Mouse (Mus musculus) kidney, embryonic 15.5 days (tissue): ENCODE results near the gene Iqcf3. TPM values are rescaled to one million over a fixed set of nuclear protein-coding genes. Genes with fewer than 3 reads are reported as not detected.

Experiments
- ATAC-seq: fragments of 200-750 bp; cut with Nextera tagmentation; replicated peaks from 2 replicates; pipeline ENCODE4 v1.8.0; 2017; ENCODE audit warnings: moderate TSS enrichment; ENCODE audit not compliant: low FRiP score
- H3K27ac ChIP-seq: fragments of 300-500 bp; sonication (generic); 2 replicates; pipeline ENCODE4 v1.5.1; 2015; ENCODE audit warnings: mild to moderate bottlenecking, inconsistent platforms
- H3K27me3 ChIP-seq: fragments of 300-500 bp; sonication (generic); 2 replicates; pipeline ENCODE4 v1.6.1; 2015; ENCODE audit warnings: inconsistent platforms
- H3K36me3 ChIP-seq: fragments of 300-500 bp; sonication (generic); 2 replicates; pipeline ENCODE4 v1.6.1; 2015; ENCODE audit warnings: inconsistent platforms
- H3K4me1 ChIP-seq: fragments of 300-500 bp; sonication (generic); 2 replicates; pipeline ENCODE4 v1.6.1; 2015; ENCODE audit warnings: inconsistent platforms
- H3K4me2 ChIP-seq: fragments of 300-500 bp; sonication (generic); 2 replicates; pipeline ENCODE4 v1.6.1; 2015; ENCODE audit warnings: moderate library complexity, mild to moderate bottlenecking, inconsistent platforms
- H3K4me3 ChIP-seq: fragments of 300-500 bp; sonication (generic); replicated peaks from 2 replicates; pipeline ENCODE4 v1.5.1; 2015; ENCODE audit warnings: mild to moderate bottlenecking, inconsistent platforms
- H3K9ac ChIP-seq: fragments of 300-500 bp; sonication (generic); 2 replicates; pipeline ENCODE4 v1.6.1; 2015; ENCODE audit warnings: mild to moderate bottlenecking, inconsistent platforms
- H3K9me3 ChIP-seq: fragments of 300-500 bp; sonication (generic); replicated peaks from 2 replicates; pipeline ENCODE4 v1.6.1; 2016; ENCODE audit warnings: inconsistent platforms
- WGBS: fragments of 180-500 bp; shearing (Covaris S2); methylation state at CpG from one replicate; pipeline ENCODE4 v1.1.7; 2015; ENCODE audit warnings: mixed read lengths; 5-methylcytosine and 5-hydroxymethylcytosine counted together
- polyA plus RNA-seq: library from polyadenylated mRNA; unstranded; fragments of >200 nt; fragmentation: Nextera tagmentation; extraction: Ambion mirVana; gene quantifications from 2 replicates; pipeline ENCODE4 v1.2.1, GENCODE M21; 2015

Iqcf3 gene
- polyA plus RNA-seq, 1 experiment from 2014 or later, result not detected

- ATAC-seq, result no peak
- H3K9ac ChIP-seq, result no peak overlapping the region
- no peaks in the 10 kb centered on the region for H3K9me3 ChIP-seq
- peak overlapping the region; percentile 64; the same call in 1 of the 2 replicates for H3K27ac ChIP-seq
- no peaks in the 10 kb centered on the region for H3K27me3 ChIP-seq
- H3K4me3 ChIP-seq, result no peak overlapping the region
- WGBS, result 49% methylated on average over 15 of the region's 15 CpGs
- peak overlapping the region; percentile 12; the same call in 1 of the 2 replicates for H3K4me2 ChIP-seq
- peaks cover 42% of the 10 kb centered on the region for H3K36me3 ChIP-seq
- H3K4me1 ChIP-seq, result peaks cover 82% of the 10 kb centered on the region
Observed at GRCm38 (mm10) chr9:106459946-106460345, 101.5 kb downstream of the Iqcf3 start.

GRCm38 (mm10) chr9:106457920-106458319 lies 103.5 kb downstream of the Iqcf3 start:
- H3K27ac ChIP-seq, result no peak overlapping the region
- no peak overlapping the region for H3K9ac ChIP-seq
- peaks cover 29% of the 10 kb centered on the region for H3K36me3 ChIP-seq
- no peak for ATAC-seq
- peaks cover 77% of the 10 kb centered on the region for H3K4me1 ChIP-seq
- H3K9me3 ChIP-seq, result no peaks in the 10 kb centered on the region
- H3K4me2 ChIP-seq, result no peak overlapping the region
- H3K27me3 ChIP-seq, result no peaks in the 10 kb centered on the region
- H3K4me3 ChIP-seq, result no peak overlapping the region
- WGBS, result 68% methylated on average over 5 of the region's 5 CpGs

GRCm38 (mm10) chr9:106457163-106457559 lies 104.3 kb downstream of the Iqcf3 start:
- H3K36me3 ChIP-seq, result peaks cover 23% of the 10 kb centered on the region
- ATAC-seq, result no peak
- peaks cover 83% of the 10 kb centered on the region for H3K4me1 ChIP-seq
- 43% methylated on average over 9 of the region's 9 CpGs for WGBS
- no peaks in the 10 kb centered on the region for H3K9me3 ChIP-seq
- peak overlapping the region; percentile 97 for H3K4me2 ChIP-seq
- H3K27me3 ChIP-seq, result no peaks in the 10 kb centered on the region
- H3K9ac ChIP-seq, result peak overlapping the region; percentile 35; the same call in 1 of the 2 replicates
- H3K4me3 ChIP-seq, result peak overlapping the region; percentile 82
- peak overlapping the region; percentile 98 for H3K27ac ChIP-seq

- H3K9ac ChIP-seq, result peak overlapping the region; percentile 35
- peaks cover 88% of the 10 kb centered on the region for H3K4me1 ChIP-seq
- peak overlapping the region; percentile 82 for H3K4me3 ChIP-seq
- 32% methylated on average over 15 of the region's 15 CpGs for WGBS
- H3K27ac ChIP-seq, result peak overlapping the region; percentile 98
- H3K36me3 ChIP-seq, result peaks cover 17% of the 10 kb centered on the region
- peak; percentile 10; the same call in 1 of the 2 replicates for ATAC-seq
- H3K4me2 ChIP-seq, result peak overlapping the region; percentile 97
- H3K27me3 ChIP-seq, result no peaks in the 10 kb centered on the region
- no peaks in the 10 kb centered on the region for H3K9me3 ChIP-seq
Observed at GRCm38 (mm10) chr9:106456325-106457162, 104.9 kb downstream of the Iqcf3 start.

GRCm38 (mm10) chr9:106454888-106455681 lies 106.3 kb downstream of the Iqcf3 start:
- peaks cover 4% of the 10 kb centered on the region for H3K36me3 ChIP-seq
- peak overlapping the region; percentile 98 for H3K27ac ChIP-seq
- no peaks in the 10 kb centered on the region for H3K9me3 ChIP-seq
- peak overlapping the region; percentile 82 for H3K4me3 ChIP-seq
- peak; percentile 19 for ATAC-seq
- H3K27me3 ChIP-seq, result no peaks in the 10 kb centered on the region
- H3K4me2 ChIP-seq, result peak overlapping the region; percentile 97
- peak overlapping the region; percentile 85 for H3K9ac ChIP-seq
- H3K4me1 ChIP-seq, result peaks cover 92% of the 10 kb centered on the region
- 5% methylated on average over 17 of the region's 17 CpGs for WGBS

GRCm38 (mm10) chr9:106454071-106454761 lies 107.2 kb downstream of the Iqcf3 start:
- H3K4me3 ChIP-seq, result peak overlapping the region; percentile 82
- 0 out of 2 replicates have a peak, but pooled peaks have one; percentile 3 for ATAC-seq
- H3K9ac ChIP-seq, result peak overlapping the region; percentile 85
- H3K4me2 ChIP-seq, result peak overlapping the region; percentile 97
- no peaks in the 10 kb centered on the region for H3K36me3 ChIP-seq
- peaks cover 92% of the 10 kb centered on the region for H3K4me1 ChIP-seq
- under 1% methylated on average over 19 of the region's 20 CpGs for WGBS
- peak overlapping the region; percentile 98 for H3K27ac ChIP-seq
- H3K9me3 ChIP-seq, result no peaks in the 10 kb centered on the region
- H3K27me3 ChIP-seq, result no peaks in the 10 kb centered on the region

GRCm38 (mm10) chr9:106453271-106454070 lies 108.0 kb downstream of the Iqcf3 start, which contains the start of gene Pcbp4:
TSS of gene Pcbp4 (plus strand) at chr9:106453291.
- Histone ChIP-seq H3K9ac (peak within 1 kb of the TSS; percentile 85), H3K36me3 (no peaks in the 10 kb centered on the region), H3K27ac (peak within 1 kb of the TSS; percentile 98), H3K9me3 (no peaks in the 10 kb centered on the region), H3K4me1 (peaks cover 92% of the 10 kb centered on the region), H3K4me3 (peak within 1 kb of the TSS; percentile 82), H3K4me2 (peak within 1 kb of the TSS; percentile 97), H3K27me3 (no peaks in the 10 kb centered on the region)
- ATAC-seq, result peak; percentile 63
- WGBS, result under 1% methylated on average over 43 of the region's 74 CpGs

Other genes with a start within 250 kb of the Iqcf3 start
- gene Dusp7, start 193.0 kb downstream of the Iqcf3 start, polyA plus RNA-seq, result 15.6 and 17.7 TPM in 2 replicates
- 1,077 and 1,119 TPM in 2 replicates for gene Rpl29, start 132.2 kb downstream of the Iqcf3 start, polyA plus RNA-seq
- gene Acy1, start 123.3 kb downstream of the Iqcf3 start, polyA plus RNA-seq, result 49.9 and 52.0 TPM in 2 replicates
- 27.9 and 30.6 TPM in 2 replicates for gene Abhd14b, start 114.2 kb downstream of the Iqcf3 start, polyA plus RNA-seq
- gene Abhd14a, start 114.0 kb downstream of the Iqcf3 start, polyA plus RNA-seq, result 55.5 and 56.8 TPM in 2 replicates
- gene Pcbp4, start 108.3 kb downstream of the Iqcf3 start, polyA plus RNA-seq, result 118 and 140 TPM in 2 replicates
- 0.22 and 0.47 TPM in 2 replicates for gene Gpr62, start 95.7 kb downstream of the Iqcf3 start, polyA plus RNA-seq
- 52.8 and 54.3 TPM in 2 replicates for gene Rrp9, start 85.7 kb downstream of the Iqcf3 start, polyA plus RNA-seq
- 2.8 and 4.3 TPM in 2 replicates for gene Parp3, start 84.7 kb downstream of the Iqcf3 start, polyA plus RNA-seq
- not detected in 2 replicates for gene Iqcf1, start 61.7 kb downstream of the Iqcf3 start, polyA plus RNA-seq
- not detected in 2 replicates for gene Iqcf5, start 47.1 kb downstream of the Iqcf3 start, polyA plus RNA-seq
- gene Iqcf4, start 9.4 kb upstream of the Iqcf3 start, polyA plus RNA-seq, result not detected in 2 replicates
- not detected in 2 replicates for gene Iqcf6, start 65.0 kb upstream of the Iqcf3 start, polyA plus RNA-seq
- not detected in 2 replicates for gene Grm2, start 94.5 kb upstream of the Iqcf3 start, polyA plus RNA-seq
- gene Tex264, start 124.3 kb upstream of the Iqcf3 start, polyA plus RNA-seq, result 65.6 and 67.4 TPM in 2 replicates
- 7.7 and 8.8 TPM in 2 replicates for gene Rad54l2, start 227.6 kb upstream of the Iqcf3 start, polyA plus RNA-seq